Mouse (Mus musculus): ENCODE data around the gene Tie1.

DNA sequence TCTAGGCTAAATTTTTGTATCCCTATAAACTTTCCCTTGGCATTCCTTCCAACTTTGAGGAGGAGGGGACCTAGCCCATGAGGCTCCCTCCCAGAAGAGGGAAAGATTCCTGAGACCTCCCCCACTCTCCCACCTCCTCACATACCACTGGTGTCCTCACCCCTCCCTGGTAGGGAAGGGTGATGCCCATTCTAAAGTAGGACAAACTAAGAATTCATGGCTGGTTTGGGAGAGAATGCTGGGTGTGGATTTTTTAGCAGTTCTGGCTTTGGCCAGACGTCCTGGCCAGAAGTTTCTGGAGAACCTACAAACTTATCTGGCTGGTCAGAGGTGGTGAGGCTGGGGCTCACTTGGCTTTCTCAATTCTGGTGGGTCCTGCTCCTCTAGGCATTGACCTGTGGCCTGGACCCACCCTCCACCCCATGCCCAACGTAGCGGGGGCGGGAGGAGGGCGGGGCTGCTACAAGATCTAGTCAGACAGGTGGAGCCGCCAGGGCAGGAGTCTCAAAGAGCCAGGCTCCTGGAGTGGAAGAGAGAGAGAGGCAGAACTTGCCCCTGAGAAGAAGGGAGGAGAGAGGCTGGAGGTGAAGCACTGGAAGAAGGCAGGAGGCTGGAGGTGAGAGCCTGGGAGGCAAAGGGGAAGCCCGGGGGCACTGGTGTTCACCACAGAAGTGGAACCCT, 60.5 kb downstream of the Tie1 start:
- no peak for TF ChIP-seq MAFK (IDR thresholded peaks at IDR 0.05; ENCODE audit: insufficient read depth, low read depth, low read length)
- no peak for TF ChIP-seq ZC3H11A (IDR thresholded peaks at IDR 0.05; ENCODE audit: borderline replicate concordance, low read depth, low read length)
- no peak for TF ChIP-seq ZNF384 (IDR thresholded peaks at IDR 0.05; ENCODE audit: low read depth, low read length)
- no peak for TF ChIP-seq HCFC1 (IDR thresholded peaks at IDR 0.05; ENCODE audit: borderline replicate concordance, insufficient read depth, low read length)
- TF ChIP-seq CHD2 (IDR thresholded peaks at IDR 0.05; ENCODE audit: low read depth, low read length), result no peak
